Mouse (Mus musculus) small intestine, adult 2 months (tissue): Measurements from ENCODE around the gene Inmt. TPM values are rescaled to one million over a fixed set of nuclear protein-coding genes. Genes with fewer than 3 reads are reported as not detected.

Experiments
- H3K27ac ChIP-seq: fragments of 200-500 bp; 2 replicates; pipeline ENCODE4 v1.5.1; 2012; ENCODE audit warnings: low read depth, low read length, control low read depth, inconsistent platforms; ENCODE audit not compliant: insufficient read depth
- H3K27me3 ChIP-seq: fragments of 200-500 bp; 2 replicates; pipeline ENCODE4 v1.6.1; 2012; ENCODE audit warnings: mild to moderate bottlenecking, moderate library complexity, low read length, inconsistent platforms; ENCODE audit not compliant: control insufficient read depth, insufficient read depth
- H3K36me3 ChIP-seq: fragments of 200-500 bp; 2 replicates; pipeline ENCODE4 v1.6.1; 2012; ENCODE audit warnings: mild to moderate bottlenecking, low read length, control low read depth, inconsistent platforms; ENCODE audit not compliant: control insufficient read depth, insufficient read depth
- H3K4me1 ChIP-seq: fragments of 200-500 bp; 2 replicates; pipeline ENCODE4 v1.6.1; 2012; ENCODE audit warnings: low read length, inconsistent platforms, mixed read lengths; ENCODE audit not compliant: control insufficient read depth, insufficient read depth, insufficient read length
- H3K4me3 ChIP-seq: fragments of 200-500 bp; 2 replicates; pipeline ENCODE4 v1.5.1; 2012; ENCODE audit warnings: low read depth, mild to moderate bottlenecking, control low read depth, inconsistent platforms, low read length, moderate library complexity
- CTCF ChIP-seq: fragments of 200-500 bp; IDR thresholded peaks from 2 replicates; pipeline ENCODE4 v1.5.1; 2012; ENCODE audit warnings: low read depth, mild to moderate bottlenecking, control low read depth, inconsistent platforms, low read length, moderate library complexity, mixed read lengths; ENCODE audit not compliant: insufficient replicate concordance, insufficient read length; ENCODE audit errors: extremely low read depth
- POLR2A ChIP-seq: fragments of 200-500 bp; IDR thresholded peaks from 2 replicates; pipeline ENCODE4 v1.6.1; 2012; ENCODE audit warnings: low read depth, mild to moderate bottlenecking, control low read depth, inconsistent platforms, low read length, moderate library complexity
- WGBS: fragments of 180-500 bp; shearing (Covaris S2); methylation state at CpG from one replicate; pipeline ENCODE4 v1.1.7; 2018; 5-methylcytosine and 5-hydroxymethylcytosine counted together
- polyA plus RNA-seq: library from polyadenylated mRNA; depleted of rRNA; stranded (reverse); fragments of >200 nt; gene quantifications from 2 replicates; pipeline ENCODE4 v1.2.3, GENCODE M21; 2012

The Inmt gene
- polyA plus RNA-seq, 1 experiment = 0.27 TPM

DNA sequence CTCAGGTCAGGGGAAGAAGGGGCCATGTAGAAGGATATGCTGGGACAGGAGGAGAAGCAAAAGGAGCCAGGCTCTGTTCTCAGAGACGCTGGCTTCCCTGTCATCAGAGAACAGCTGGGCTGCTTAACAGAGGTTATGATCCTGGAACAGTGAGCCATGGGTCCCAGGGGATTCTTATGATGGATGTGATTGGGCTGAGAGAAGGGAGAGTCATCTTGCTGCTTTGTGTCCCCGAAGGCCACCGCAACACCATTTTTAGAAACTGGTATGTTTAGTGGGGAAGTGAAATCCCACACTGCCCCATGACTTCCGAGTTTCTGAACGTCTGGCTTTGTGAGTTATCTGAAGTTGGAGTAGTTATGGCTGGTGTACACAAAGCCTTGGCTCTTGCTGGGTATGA is 29.6 kb downstream of the Inmt start:
- H3K27ac ChIP-seq = no peak overlapping the region
- WGBS = 70% methylated on average over 5 of the region's 5 CpGs
- TF ChIP-seq POLR2A (no peak), CTCF (no peak)
- H3K27me3 ChIP-seq = no peaks in the 10 kb centered on the region
- H3K36me3 ChIP-seq = no peaks in the 10 kb centered on the region
- H3K4me3 ChIP-seq = no peak overlapping the region
- no peaks in the 10 kb centered on the region for H3K4me1 ChIP-seq

GRCm38 (mm10) chr6:55138343-55138742 is 36.5 kb downstream of the Inmt start:
- Histone ChIP-seq H3K36me3 (no peaks in the 10 kb centered on the region), H3K27me3 (no peaks in the 10 kb centered on the region), H3K27ac (no peak overlapping the region), H3K4me1 (no peaks in the 10 kb centered on the region), H3K4me3 (no peak overlapping the region)
- TF ChIP-seq POLR2A = no peak
- TF ChIP-seq CTCF = no peak

DNA sequence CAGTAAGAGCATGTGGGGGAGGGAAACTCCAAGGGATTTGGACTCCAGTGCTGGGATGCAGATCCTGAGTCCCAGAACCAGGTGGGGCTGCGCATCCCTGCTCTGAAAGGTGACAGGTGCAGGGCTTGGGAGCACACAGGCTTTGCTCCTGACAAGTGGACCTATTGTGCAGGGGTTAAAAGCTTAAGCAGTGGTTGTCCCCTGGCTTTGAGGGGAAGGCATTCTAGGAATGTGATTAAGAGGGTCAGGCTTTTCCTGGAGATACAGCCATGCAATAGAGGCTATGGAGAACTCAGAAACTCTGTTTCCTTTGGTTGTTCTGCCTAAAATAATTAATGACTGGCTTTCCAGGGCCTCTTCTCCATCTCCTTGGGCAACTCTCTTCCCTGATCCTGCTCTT is 41.4 kb downstream of the Inmt start:
- Histone ChIP-seq H3K36me3 (no peaks in the 10 kb centered on the region), H3K4me1 (no peaks in the 10 kb centered on the region), H3K27ac (no peak overlapping the region), H3K4me3 (no peak overlapping the region), H3K27me3 (no peaks in the 10 kb centered on the region)
- TF ChIP-seq CTCF (no peak), POLR2A (no peak)
- WGBS = 68% methylated on average over 1 of the region's 1 CpGs

DNA sequence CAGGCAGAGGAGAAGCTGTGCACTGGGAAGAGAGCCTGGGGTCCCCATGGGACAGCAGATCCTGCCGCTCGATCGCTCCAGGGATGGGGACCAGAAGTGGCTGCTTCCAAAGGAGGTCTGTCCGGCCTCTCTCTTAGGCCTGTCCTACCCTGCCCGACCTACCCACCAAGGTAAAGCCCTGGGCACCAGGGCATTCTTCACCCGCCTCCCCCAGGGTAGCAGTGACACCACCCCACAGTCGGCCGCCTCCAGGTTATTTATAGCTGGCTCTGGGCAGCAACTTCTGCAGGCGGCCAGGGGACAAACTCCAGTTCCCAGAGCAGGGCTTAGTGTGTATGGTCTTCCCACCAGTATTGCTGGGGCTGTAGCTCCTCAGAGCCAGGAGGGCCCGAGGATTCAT is 42.0 kb downstream of the Inmt start, which contains the start of gene Crhr2:
Gene Crhr2, minus strand, starts transcription at position 223 of the 400 bp plus-strand sequence.
- Histone ChIP-seq H3K4me3 (no peak within 1 kb of the TSS), H3K4me1 (no peaks in the 10 kb centered on the region), H3K27ac (no peak within 1 kb of the TSS), H3K36me3 (no peaks in the 10 kb centered on the region), H3K27me3 (no peaks in the 10 kb centered on the region)
- WGBS = 62% methylated on average over 10 of the region's 10 CpGs
- TF ChIP-seq CTCF = no peak
- no peak for TF ChIP-seq POLR2A

DNA sequence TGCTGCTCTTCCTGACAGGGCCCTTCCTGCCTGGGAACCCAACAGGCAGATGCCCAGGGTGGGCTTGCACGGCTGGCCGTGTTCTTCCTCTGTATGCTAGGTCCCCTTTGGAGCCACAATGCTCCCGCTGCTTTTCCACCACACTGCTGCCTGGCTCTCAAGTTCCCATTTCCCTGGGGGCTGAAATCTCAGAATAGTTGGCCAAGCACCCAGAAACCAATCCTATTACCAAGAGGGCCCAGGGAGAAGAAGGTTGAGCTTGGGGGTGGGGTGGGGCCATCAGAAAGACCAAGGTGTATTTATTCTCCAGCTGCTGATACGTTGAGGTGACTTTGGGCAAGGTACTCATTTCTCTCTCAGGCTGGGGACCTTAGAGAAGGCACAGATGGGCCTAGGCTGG is 43.5 kb downstream of the Inmt start:
- Histone ChIP-seq H3K27ac (no peak overlapping the region), H3K36me3 (no peaks in the 10 kb centered on the region), H3K27me3 (no peaks in the 10 kb centered on the region), H3K4me1 (no peaks in the 10 kb centered on the region), H3K4me3 (no peak overlapping the region)
- no peak for TF ChIP-seq CTCF
- 85% methylated on average over 4 of the region's 4 CpGs for WGBS

GRCm38 (mm10) chr6:55130631-55131030 is 44.2 kb downstream of the Inmt start:
- no peak overlapping the region for H3K4me3 ChIP-seq
- WGBS = 34% methylated on average over 6 of the region's 6 CpGs
- H3K27me3 ChIP-seq = no peaks in the 10 kb centered on the region
- H3K27ac ChIP-seq = no peak overlapping the region
- no peaks in the 10 kb centered on the region for H3K4me1 ChIP-seq
- TF ChIP-seq CTCF (no peak), POLR2A (no peak)
- no peaks in the 10 kb centered on the region for H3K36me3 ChIP-seq

DNA sequence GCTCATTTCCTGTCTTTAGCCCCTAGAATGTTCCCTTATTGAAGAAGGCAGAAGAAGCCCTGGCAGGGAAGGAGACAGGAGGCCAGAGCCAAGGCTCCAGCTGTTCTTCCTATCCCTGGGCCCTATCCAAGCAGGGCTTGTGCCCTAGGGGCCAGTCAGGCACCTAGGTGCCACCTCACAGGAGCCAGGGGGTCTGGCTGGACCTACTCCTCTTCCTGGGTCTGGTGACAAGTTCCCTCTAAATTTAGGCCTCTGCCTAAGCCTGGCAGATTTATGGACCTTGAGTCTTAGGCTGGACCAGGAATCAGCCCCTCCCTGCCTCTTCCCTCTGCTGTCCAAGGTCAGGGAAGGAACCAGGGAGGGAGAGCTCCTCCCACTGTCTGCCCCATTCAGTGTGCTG is 46.5 kb downstream of the Inmt start:
- H3K27me3 ChIP-seq = no peaks in the 10 kb centered on the region
- no peaks in the 10 kb centered on the region for H3K4me1 ChIP-seq
- TF ChIP-seq CTCF (no peak), POLR2A (no peak)
- H3K36me3 ChIP-seq = no peaks in the 10 kb centered on the region
- no peak overlapping the region for H3K4me3 ChIP-seq
- H3K27ac ChIP-seq = no peak overlapping the region

DNA sequence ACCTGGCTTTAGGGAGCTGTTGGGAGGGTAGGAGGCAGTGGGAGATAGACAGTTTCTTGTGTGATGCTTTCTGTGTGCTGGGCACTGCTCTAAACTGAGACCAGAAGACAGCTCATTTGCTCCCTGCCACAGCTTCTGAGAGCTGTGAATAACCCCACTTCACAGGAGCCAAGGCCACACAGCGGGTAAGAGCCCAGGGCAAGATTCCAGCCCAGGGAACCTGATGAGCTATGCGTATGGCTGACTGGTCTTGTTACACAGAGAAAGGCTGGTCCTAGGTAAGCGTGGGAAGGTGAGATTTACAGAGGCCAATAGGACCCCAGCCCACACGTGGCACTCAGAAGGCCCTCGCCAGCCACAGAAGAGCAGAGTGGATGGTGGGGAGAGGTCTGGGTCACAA is 48.3 kb downstream of the Inmt start:
- Histone ChIP-seq H3K4me3 (no peak overlapping the region), H3K36me3 (no peaks in the 10 kb centered on the region), H3K27ac (no peak overlapping the region), H3K4me1 (no peaks in the 10 kb centered on the region), H3K27me3 (no peaks in the 10 kb centered on the region)
- TF ChIP-seq POLR2A = no peak
- TF ChIP-seq CTCF = no peak
- 79% methylated on average over 5 of the region's 5 CpGs for WGBS
